Mouse (Mus musculus): ENCODE data around the gene Atp6v0e. TPM values are rescaled to one million over a fixed set of nuclear protein-coding genes. Genes with fewer than 3 reads are reported as not detected.
A peak's percentile ranks its signal among the peaks of the same experiment; 100 is the strongest.

The Atp6v0e gene
- total RNA-seq, 2 experiments from 2014 or later = 233 to 383 TPM

GRCm38 (mm10) chr17:26677711-26678637, 14.9 kb downstream of the Atp6v0e start:
- peak; percentile 55 for ATAC-seq (replicated peaks; ENCODE audit: poor library complexity)

DNA sequence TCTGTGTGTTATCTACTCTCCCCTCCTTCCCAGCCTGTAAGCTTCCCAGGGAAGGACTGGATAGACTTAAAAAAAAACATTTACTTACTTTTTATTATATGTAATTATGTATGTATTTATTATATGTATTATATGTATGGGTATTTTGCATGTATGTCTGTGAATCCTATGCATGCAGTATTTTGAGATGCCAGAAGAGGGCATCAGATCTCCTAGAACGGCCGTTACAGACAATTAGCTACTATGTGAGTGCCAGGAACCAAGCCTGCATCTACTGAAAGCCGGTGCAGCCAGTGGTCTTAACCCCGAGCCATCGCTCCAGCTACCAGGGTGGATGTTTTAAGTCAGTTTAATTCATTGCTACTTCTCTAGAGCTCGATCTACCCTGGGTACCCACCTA, 18.2 kb downstream of the Atp6v0e start:
- no peak for ATAC-seq (replicated peaks; ENCODE audit: poor library complexity)

DNA sequence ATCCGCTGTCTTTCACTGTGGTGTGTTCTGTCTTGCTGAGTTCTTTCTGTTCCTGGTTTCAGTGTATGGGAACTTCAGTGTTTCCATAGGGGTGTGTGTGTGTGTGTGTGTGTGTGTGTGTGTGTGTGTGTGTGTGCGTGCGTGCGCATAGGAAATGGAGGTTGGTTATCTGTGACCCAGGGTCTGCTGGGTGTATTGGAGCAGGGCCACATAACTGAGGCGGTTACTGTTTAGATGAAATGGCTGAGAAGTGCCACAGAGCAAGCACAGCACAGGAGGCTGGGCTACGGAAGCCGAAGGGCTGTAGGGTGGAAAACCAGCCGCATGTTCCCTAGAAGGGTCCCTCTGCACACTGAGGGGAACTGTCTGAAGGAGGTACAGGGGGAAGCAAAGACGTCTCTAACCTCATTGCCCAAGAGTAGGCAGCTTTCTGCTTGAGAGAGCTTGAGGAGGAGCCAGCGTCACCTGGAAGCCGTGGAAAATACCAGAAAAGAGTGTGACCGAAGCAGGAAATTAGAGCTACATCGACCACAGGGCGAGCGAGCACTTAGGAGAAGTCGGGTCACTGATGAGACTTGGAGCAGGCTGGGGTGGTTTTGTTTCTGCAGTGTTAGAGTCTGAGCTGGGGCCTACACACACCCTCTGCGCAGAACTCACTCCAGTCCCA, 23.4 kb downstream of the Atp6v0e start:
- ATAC-seq (replicated peaks; ENCODE audit: poor library complexity) = peak; percentile 79

- ATAC-seq (replicated peaks; ENCODE audit: poor library complexity) = no peak
Observed at GRCm38 (mm10) chr17:26688795-26689735, 26.0 kb downstream of the Atp6v0e start.

GRCm38 (mm10) chr17:26689810-26690209, 26.8 kb downstream of the Atp6v0e start:
- ATAC-seq (replicated peaks; ENCODE audit: poor library complexity) = peak; percentile 69

DNA sequence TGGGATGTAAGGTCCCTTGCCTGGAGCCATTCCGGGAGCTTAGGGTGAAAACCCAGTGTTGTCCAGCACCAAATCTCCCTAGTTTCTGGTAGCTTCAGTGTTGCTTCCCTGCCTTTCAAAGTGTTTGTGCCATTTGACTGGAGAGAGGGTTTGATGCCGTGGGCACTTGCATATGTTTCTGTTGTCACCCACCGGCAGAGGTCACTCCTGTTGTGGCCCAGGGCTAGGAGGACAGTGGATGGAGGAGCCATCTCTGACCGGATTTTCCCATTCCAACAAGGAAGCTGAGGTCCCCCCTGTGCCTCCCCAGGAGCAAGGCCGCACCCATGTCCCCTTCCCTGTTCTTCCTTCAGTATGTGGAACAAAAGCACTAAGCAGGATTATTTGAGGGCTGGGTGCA, 27.2 kb downstream of the Atp6v0e start:
- no peak for ATAC-seq (replicated peaks; ENCODE audit: poor library complexity)

GRCm38 (mm10) chr17:26691110-26691509, 28.1 kb downstream of the Atp6v0e start:
- no peak for ATAC-seq (replicated peaks; ENCODE audit: poor library complexity)

- no peak for ATAC-seq (replicated peaks; ENCODE audit: poor library complexity)
Observed at GRCm38 (mm10) chr17:26693424-26693823, 30.4 kb downstream of the Atp6v0e start.

GRCm38 (mm10) chr17:26694171-26694570, 31.1 kb downstream of the Atp6v0e start:
- ATAC-seq (replicated peaks; ENCODE audit: poor library complexity) = no peak

- ATAC-seq (replicated peaks; ENCODE audit: poor library complexity) = no peak
Observed at GRCm38 (mm10) chr17:26695193-26695592, 32.2 kb downstream of the Atp6v0e start.

- ATAC-seq (replicated peaks; ENCODE audit: poor library complexity) = peak; percentile 83
Observed at GRCm38 (mm10) chr17:26698846-26699245, 35.8 kb downstream of the Atp6v0e start.

DNA sequence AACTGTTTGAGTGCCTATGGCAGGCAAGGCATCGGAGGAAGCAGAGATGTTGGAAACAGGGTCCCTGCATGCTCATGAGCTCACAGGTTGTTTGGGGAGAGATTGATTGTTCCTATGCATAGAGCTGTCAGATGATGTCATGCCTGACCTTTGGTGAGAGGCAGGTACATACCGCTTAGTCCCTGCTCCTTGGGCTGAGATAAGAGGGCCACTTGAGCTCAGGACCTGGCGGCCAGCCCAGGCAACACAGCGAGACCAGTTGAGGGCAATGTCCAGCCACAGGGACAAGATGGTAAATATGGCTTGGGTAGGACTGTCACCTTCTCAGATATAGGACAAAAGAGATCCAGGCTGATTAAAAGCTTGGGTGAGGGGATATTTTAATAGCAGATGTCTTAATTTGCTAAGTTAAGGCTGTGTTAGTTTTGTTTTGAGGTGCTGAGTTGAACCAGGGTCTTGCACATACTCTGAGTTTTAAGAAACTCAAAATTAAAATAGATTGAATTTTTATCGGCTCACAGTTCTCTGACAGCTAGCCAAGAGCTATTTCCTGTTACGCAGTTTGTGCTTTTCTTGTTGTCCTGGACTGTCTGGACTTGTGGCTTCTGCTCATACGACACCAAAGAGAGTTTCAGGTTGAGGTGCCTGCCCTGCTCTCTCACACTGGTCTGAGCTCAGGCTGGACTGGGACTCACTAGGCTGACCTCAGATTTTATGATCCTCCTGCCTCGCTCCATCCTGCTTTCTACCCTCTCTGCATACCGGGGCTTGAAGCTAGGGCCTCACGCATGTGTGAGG, 37.0 kb downstream of the Atp6v0e start:
- no peak for ATAC-seq (replicated peaks; ENCODE audit: poor library complexity)

GRCm38 (mm10) chr17:26701565-26701964, 38.5 kb downstream of the Atp6v0e start:
- ATAC-seq (replicated peaks; ENCODE audit: poor library complexity) = no peak

DNA sequence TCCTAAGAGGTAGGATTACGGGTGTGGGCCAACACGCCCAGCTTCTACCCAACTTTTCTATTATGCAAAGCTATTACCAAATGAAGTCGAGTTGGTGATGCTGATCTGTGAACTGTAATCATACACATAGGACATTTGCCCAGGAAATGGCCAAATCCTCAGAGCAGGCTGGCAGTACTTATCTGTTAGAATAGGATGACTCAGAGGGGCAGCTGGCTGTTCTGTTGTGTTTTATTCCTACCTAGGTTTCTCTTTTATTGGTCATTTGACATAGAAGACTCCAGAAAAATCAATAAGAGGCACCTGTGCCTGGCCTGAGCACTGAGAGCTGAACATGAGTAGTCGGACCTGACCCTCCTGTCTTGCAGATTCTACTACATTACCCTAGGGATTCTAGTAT, 39.6 kb downstream of the Atp6v0e start:
- no peak for ATAC-seq (replicated peaks; ENCODE audit: poor library complexity)

DNA sequence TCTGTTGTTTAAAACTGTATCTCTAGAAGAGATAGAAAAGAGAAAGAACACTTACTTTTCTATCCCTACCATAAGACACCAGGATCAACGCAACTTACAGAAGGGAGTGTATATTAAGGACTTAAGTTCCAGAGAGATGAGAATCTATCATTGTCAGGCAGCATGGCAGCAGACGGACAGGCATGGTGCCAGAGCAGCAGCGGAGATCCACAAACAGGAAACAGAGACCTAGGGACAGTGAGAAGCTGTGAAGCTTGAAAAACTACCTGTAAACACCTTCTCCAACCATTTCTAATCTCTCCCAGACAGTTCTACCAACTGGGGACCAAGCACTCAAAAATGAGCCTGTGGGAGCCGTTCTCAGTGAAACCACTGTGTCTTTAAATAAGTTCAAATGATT, 40.6 kb downstream of the Atp6v0e start:
- 0 out of 2 replicates have a peak, but pooled peaks have one; percentile 9 for ATAC-seq (replicated peaks; ENCODE audit: poor library complexity)

GRCm38 (mm10) chr17:26705463-26706359, 42.7 kb downstream of the Atp6v0e start:
- ATAC-seq (replicated peaks; ENCODE audit: poor library complexity) = peak; percentile 47

- no peak for ATAC-seq (replicated peaks; ENCODE audit: poor library complexity)
Observed at GRCm38 (mm10) chr17:26707066-26707465, 44.0 kb downstream of the Atp6v0e start.

DNA sequence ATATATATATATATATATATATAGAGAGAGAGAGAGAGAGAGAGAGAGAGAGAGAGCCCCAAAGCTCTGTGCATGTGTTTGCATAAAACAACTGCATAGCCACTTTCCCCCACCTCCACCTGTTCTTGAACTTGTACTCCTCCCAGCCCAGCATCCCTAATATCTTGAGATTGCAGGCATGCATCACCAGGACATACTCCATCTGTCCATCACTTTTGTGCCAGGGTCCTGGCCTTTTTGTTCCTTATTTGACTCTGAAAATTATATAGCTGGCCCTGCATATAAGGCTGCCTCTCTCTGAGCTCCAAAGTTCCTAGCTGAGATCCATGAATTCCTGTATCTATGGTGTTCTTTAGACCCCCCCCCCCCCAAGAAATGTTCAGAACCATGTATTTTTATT, 45.5 kb downstream of the Atp6v0e start:
- ATAC-seq (replicated peaks; ENCODE audit: poor library complexity) = no peak

GRCm38 (mm10) chr17:26708993-26709590, 46.1 kb downstream of the Atp6v0e start:
- no peak for ATAC-seq (replicated peaks; ENCODE audit: poor library complexity)
